Mouse (Mus musculus) kidney, adult 11 months (tissue): Measurements from ENCODE around the gene Arsg.
A peak's percentile ranks its signal among the peaks of the same experiment; 100 is the strongest.

ENCODE experiments used
- DNase-seq: peaks from one replicate; pipeline ENCODE4 v3.0.0; 2022

Gene Arsg

GRCm38 (mm10) chr11:109473171-109474085 lies at the start of gene Arsg, which contains the start of gene Slc16a6:
Gene Arsg (plus strand): TSS chr11:109473374.
Gene Slc16a6 (minus strand): TSS chr11:109473598.
- DNase-seq, result peak; percentile 56

GRCm38 (mm10) chr11:109425392-109426271 lies 47.5 kb upstream of the Arsg start, which contains the start of gene Amz2:
Gene Amz2 (plus strand): TSS chr11:109425946.
- DNase-seq, result peak; percentile 99

GRCm38 (mm10) chr11:109426272-109426586 lies 46.9 kb upstream of the Arsg start:
- DNase-seq, result no peak

GRCm38 (mm10) chr11:109427353-109427752 lies 45.8 kb upstream of the Arsg start:
- no peak for DNase-seq

- DNase-seq, result no peak
Measured at GRCm38 (mm10) chr11:109434233-109434798, 38.9 kb upstream of the Arsg start.

- DNase-seq, result no peak
Measured at GRCm38 (mm10) chr11:109436889-109437288, 36.3 kb upstream of the Arsg start.

- DNase-seq, result no peak
Measured at GRCm38 (mm10) chr11:109439209-109439608, 34.0 kb upstream of the Arsg start.

GRCm38 (mm10) chr11:109439829-109440340 lies 33.3 kb upstream of the Arsg start:
- DNase-seq, result peak; percentile 76

- no peak for DNase-seq
Measured at GRCm38 (mm10) chr11:109440641-109441040, 32.5 kb upstream of the Arsg start.

- no peak for DNase-seq
Measured at GRCm38 (mm10) chr11:109441119-109441518, 32.1 kb upstream of the Arsg start.

GRCm38 (mm10) chr11:109442166-109442730 lies 30.9 kb upstream of the Arsg start:
- DNase-seq, result no peak

GRCm38 (mm10) chr11:109443468-109444263 lies 29.5 kb upstream of the Arsg start:
- no peak for DNase-seq

- no peak for DNase-seq
Measured at GRCm38 (mm10) chr11:109444600-109444999, 28.6 kb upstream of the Arsg start.

- DNase-seq, result no peak
Measured at GRCm38 (mm10) chr11:109445438-109446035, 27.6 kb upstream of the Arsg start.

- DNase-seq, result no peak
Measured at GRCm38 (mm10) chr11:109451169-109451568, 22.0 kb upstream of the Arsg start.

GRCm38 (mm10) chr11:109456261-109456660 lies 16.9 kb upstream of the Arsg start:
- no peak for DNase-seq

GRCm38 (mm10) chr11:109458165-109458564 lies 15.0 kb upstream of the Arsg start:
- DNase-seq, result no peak

- DNase-seq, result no peak
Measured at GRCm38 (mm10) chr11:109460586-109460985, 12.6 kb upstream of the Arsg start.

- no peak for DNase-seq
Measured at GRCm38 (mm10) chr11:109465068-109465467, 8.1 kb upstream of the Arsg start.

GRCm38 (mm10) chr11:109466987-109467386 lies 6.2 kb upstream of the Arsg start:
- DNase-seq, result no peak

GRCm38 (mm10) chr11:109468133-109468532 lies 5.0 kb upstream of the Arsg start:
- DNase-seq, result no peak
